Mouse (Mus musculus) embryonic facial prominence, embryonic 13.5 days (tissue): ENCODE results near the gene Ddx54. TPM values are rescaled to one million over a fixed set of nuclear protein-coding genes. Genes with fewer than 3 reads are reported as not detected.
A peak's percentile ranks its signal among the peaks of the same experiment; 100 is the strongest.

Experiments
- ATAC-seq: fragments of 200-750 bp; cut with Nextera tagmentation; 2 replicates; pipeline ENCODE4 v1.8.0; 2017; ENCODE audit warnings: low read depth; ENCODE audit not compliant: insufficient number of reproducible peaks, insufficient read depth, low FRiP score, low TSS enrichment
- H3K27ac ChIP-seq: fragments of 300-500 bp; sonication (generic); 2 replicates; pipeline ENCODE4 v1.5.1; 2015; ENCODE audit warnings: moderate library complexity, mild to moderate bottlenecking, inconsistent platforms
- H3K27me3 ChIP-seq: fragments of 300-500 bp; sonication (generic); 2 replicates; pipeline ENCODE4 v1.6.1; 2015; ENCODE audit warnings: mild to moderate bottlenecking, inconsistent platforms
- H3K36me3 ChIP-seq: fragments of 300-500 bp; sonication (generic); 2 replicates; pipeline ENCODE4 v1.6.1; 2015; ENCODE audit warnings: mild to moderate bottlenecking, inconsistent platforms
- H3K4me1 ChIP-seq: fragments of 300-500 bp; sonication (generic); 2 replicates; pipeline ENCODE4 v1.6.1; 2015; ENCODE audit warnings: inconsistent platforms
- H3K4me2 ChIP-seq: fragments of 300-500 bp; sonication (generic); 2 replicates; pipeline ENCODE4 v1.6.1; 2015; ENCODE audit warnings: moderate library complexity, mild to moderate bottlenecking, inconsistent platforms
- H3K4me3 ChIP-seq: fragments of 300-500 bp; sonication (generic); 2 replicates; pipeline ENCODE4 v1.5.1; 2015; ENCODE audit warnings: mild to moderate bottlenecking, inconsistent platforms
- H3K9ac ChIP-seq: fragments of 300-500 bp; sonication (generic); 2 replicates; pipeline ENCODE4 v1.6.1; 2015; ENCODE audit warnings: mild to moderate bottlenecking, inconsistent platforms
- H3K9me3 ChIP-seq: fragments of 300-500 bp; sonication (generic); 2 replicates; pipeline ENCODE4 v1.6.1; 2016; ENCODE audit warnings: inconsistent platforms
- WGBS: fragments of 180-500 bp; shearing (Covaris S2); methylation state at CpG from one replicate; pipeline ENCODE4 v1.1.7; 2015; ENCODE audit warnings: mixed read lengths; 5-methylcytosine and 5-hydroxymethylcytosine counted together
- polyA plus RNA-seq: library from polyadenylated mRNA; unstranded; fragments of >200 nt; fragmentation: Nextera tagmentation; extraction: Ambion mirVana; gene quantifications from 2 replicates; pipeline ENCODE4 v1.2.1, GENCODE M21; 2015

Ddx54 gene
- polyA plus RNA-seq, 1 experiment from 2014 or later = 45.6 TPM

GRCm38 (mm10) chr5:120584968-120585367 is 27.6 kb upstream of the Ddx54 start:
- peaks cover 38% of the 10 kb centered on the region for H3K36me3 ChIP-seq
- H3K4me2 ChIP-seq = no peak overlapping the region
- H3K9ac ChIP-seq = no peak overlapping the region
- no peak overlapping the region for H3K4me3 ChIP-seq
- H3K9me3 ChIP-seq = no peaks in the 10 kb centered on the region
- no peaks in the 10 kb centered on the region for H3K27me3 ChIP-seq
- H3K4me1 ChIP-seq = peaks cover 37% of the 10 kb centered on the region
- no peak overlapping the region for H3K27ac ChIP-seq
- WGBS = 42% methylated on average over 15 of the region's 15 CpGs
- ATAC-seq = no peak

DNA sequence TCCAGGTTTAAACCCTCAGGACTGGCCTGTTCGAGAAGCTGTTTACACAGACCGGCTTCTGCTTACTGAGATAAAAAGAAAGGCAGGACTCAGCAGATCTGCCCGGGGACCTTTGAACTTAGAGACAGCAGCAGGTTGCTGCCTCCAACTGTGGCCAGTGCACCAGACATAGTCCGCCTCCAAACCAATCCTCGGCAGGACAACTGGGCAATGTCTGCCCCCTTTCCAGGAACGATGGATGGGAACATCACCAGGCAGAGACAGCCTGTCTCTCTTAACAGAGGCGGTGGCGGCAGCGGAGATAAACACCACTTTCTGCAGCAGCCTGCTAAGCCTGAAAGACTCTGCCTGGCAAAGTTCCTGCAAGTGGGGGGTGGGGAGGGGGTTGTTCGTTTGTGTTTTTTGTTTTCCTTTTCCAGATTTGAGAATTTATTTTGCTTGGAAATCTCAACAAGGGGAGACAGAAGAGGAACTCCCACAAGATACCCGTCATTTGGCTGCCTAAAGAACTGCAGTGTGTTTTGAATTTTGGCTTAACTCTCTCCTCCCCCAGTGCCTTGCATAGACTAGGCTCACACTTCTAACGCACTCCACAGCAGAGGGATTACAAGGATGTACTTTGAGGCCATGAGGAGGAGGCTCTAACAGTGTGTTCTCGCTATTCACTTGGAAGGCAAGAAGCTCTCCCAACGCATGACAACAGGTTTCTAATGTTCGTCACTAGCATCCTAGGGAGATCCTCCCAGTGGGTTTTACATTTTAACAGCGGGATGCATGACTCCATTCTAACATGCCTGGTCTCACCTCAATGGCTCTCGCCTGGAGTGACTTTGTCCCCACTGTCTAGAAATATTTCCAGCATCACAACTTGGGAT is 25.6 kb upstream of the Ddx54 start:
- peaks cover 33% of the 10 kb centered on the region for H3K4me1 ChIP-seq
- H3K4me2 ChIP-seq = peak overlapping the region; percentile 98
- WGBS = 9% methylated on average over 17 of the region's 17 CpGs
- no peaks in the 10 kb centered on the region for H3K9me3 ChIP-seq
- no peaks in the 10 kb centered on the region for H3K27me3 ChIP-seq
- ATAC-seq = no peak
- peak overlapping the region; percentile 73 for H3K27ac ChIP-seq
- H3K36me3 ChIP-seq = peaks cover 25% of the 10 kb centered on the region
- peak overlapping the region; percentile 88 for H3K9ac ChIP-seq
- H3K4me3 ChIP-seq = peak overlapping the region; percentile 84

GRCm38 (mm10) chr5:120587616-120587926 is 25.0 kb upstream of the Ddx54 start:
- peak overlapping the region; percentile 84 for H3K4me3 ChIP-seq
- peaks cover 21% of the 10 kb centered on the region for H3K36me3 ChIP-seq
- no peaks in the 10 kb centered on the region for H3K27me3 ChIP-seq
- peak overlapping the region; percentile 73 for H3K27ac ChIP-seq
- ATAC-seq = no peak
- no peaks in the 10 kb centered on the region for H3K9me3 ChIP-seq
- H3K9ac ChIP-seq = peak overlapping the region; percentile 88
- H3K4me2 ChIP-seq = peak overlapping the region; percentile 98
- WGBS = 26% methylated on average over 9 of the region's 9 CpGs
- peaks cover 33% of the 10 kb centered on the region for H3K4me1 ChIP-seq

GRCm38 (mm10) chr5:120587940-120588568 is 24.5 kb upstream of the Ddx54 start:
- H3K27ac ChIP-seq = peak overlapping the region; percentile 73

DNA sequence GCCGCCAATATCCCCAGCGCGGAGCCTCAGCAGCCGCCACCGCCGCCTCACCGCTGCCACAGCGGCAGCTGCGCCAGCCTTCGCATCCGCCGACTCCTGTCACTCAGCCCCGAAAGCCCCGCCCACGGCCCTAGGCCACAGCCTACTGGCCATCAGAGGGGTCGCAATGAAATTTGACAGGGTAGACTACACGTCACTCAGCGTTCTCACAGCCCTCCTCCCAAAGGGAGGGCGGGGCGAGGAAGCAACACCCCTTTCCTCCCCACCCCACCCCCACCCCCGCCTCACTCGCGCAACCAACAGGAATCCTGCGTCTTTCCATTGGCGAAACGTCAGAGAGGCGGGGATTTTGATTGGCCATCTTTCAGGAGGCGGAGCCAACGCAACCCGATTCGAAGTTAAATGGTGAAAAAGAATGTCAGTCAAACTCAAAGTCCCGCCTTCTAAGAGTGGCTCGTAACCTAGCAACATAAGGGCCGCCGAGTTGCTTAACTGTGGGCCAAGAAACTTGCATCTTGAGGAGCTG is 23.9 kb upstream of the Ddx54 start, which contains the start of the genes Tpcn1 and Iqcd:
Gene Tpcn1, minus strand, starts transcription at position 105 of the 526 bp plus-strand sequence.
Gene Iqcd, plus strand, starts transcription at position 448 of the 526 bp plus-strand sequence.
- H3K27me3 ChIP-seq = no peaks in the 10 kb centered on the region
- WGBS = 0% methylated on average over 35 of the region's 35 CpGs
- peak; percentile 92 for ATAC-seq
- peak within 1 kb of the TSS; percentile 73 for H3K27ac ChIP-seq
- H3K4me3 ChIP-seq = peak within 1 kb of the TSS; percentile 84
- H3K36me3 ChIP-seq = peaks cover 12% of the 10 kb centered on the region
- peaks cover 33% of the 10 kb centered on the region for H3K4me1 ChIP-seq
- H3K9me3 ChIP-seq = no peaks in the 10 kb centered on the region
- H3K9ac ChIP-seq = peak within 1 kb of the TSS; percentile 88
- H3K4me2 ChIP-seq = peak within 1 kb of the TSS; percentile 98

More at GRCm38 (mm10) chr5:120587940-120588568, 24.5 kb upstream of the Ddx54 start:
- Histone ChIP-seq H3K4me3 (peak overlapping the region; percentile 84), H3K36me3 (peaks cover 18% of the 10 kb centered on the region), H3K27me3 (no peaks in the 10 kb centered on the region), H3K9me3 (no peaks in the 10 kb centered on the region), H3K4me2 (peak overlapping the region; percentile 98), H3K9ac (peak overlapping the region; percentile 88), H3K4me1 (peaks cover 33% of the 10 kb centered on the region)
- ATAC-seq = no peak
- WGBS = 1% methylated on average over 29 of the region's 29 CpGs

DNA sequence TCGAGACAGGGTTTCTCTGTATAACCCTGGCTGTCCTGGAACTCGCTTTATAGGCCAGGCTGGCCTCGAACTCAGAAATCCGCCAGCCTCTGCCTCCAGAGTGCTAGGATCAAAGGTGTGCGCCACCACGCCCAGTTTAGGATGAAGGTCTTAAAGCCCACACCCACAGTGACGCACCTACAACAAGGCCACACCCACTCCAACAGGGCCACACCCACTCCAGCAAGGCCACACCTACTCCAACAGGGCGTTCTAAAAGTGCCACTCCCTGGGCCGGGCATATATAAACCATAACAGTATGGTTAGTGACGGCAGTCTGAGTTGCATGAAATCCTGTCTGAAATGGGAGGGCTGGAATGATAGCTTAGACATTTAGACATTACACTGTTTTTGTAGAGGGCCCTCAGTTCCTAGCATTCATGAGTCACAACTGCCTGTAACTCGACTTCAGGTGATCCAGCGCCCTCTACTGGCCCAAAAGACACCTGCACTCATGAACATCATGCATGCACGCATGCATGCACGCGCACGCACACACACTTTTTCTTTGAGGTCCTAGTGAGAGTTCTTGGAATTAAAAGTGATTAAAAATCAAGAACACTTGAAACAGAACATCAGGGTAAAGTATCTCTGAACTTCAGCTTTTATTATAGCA is 22.1 kb upstream of the Ddx54 start:
- Histone ChIP-seq H3K36me3 (no peaks in the 10 kb centered on the region), H3K27ac (no peak overlapping the region), H3K4me2 (no peak overlapping the region), H3K27me3 (no peaks in the 10 kb centered on the region), H3K9ac (no peak overlapping the region), H3K4me3 (no peak overlapping the region), H3K4me1 (peaks cover 27% of the 10 kb centered on the region), H3K9me3 (no peaks in the 10 kb centered on the region)
- ATAC-seq = no peak
- WGBS = 74% methylated on average over 16 of the region's 16 CpGs

- no peaks in the 10 kb centered on the region for H3K27me3 ChIP-seq
- H3K4me2 ChIP-seq = no peak overlapping the region
- no peak overlapping the region for H3K9ac ChIP-seq
- H3K4me3 ChIP-seq = no peak overlapping the region
- H3K27ac ChIP-seq = no peak overlapping the region
- no peak for ATAC-seq
- H3K9me3 ChIP-seq = no peaks in the 10 kb centered on the region
- peaks cover 15% of the 10 kb centered on the region for H3K4me1 ChIP-seq
- no peaks in the 10 kb centered on the region for H3K36me3 ChIP-seq
- WGBS = 67% methylated on average over 7 of the region's 7 CpGs
Measured at GRCm38 (mm10) chr5:120592141-120592540, 20.4 kb upstream of the Ddx54 start.

- Histone ChIP-seq H3K36me3 (no peaks in the 10 kb centered on the region), H3K9ac (no peak overlapping the region), H3K4me3 (no peak overlapping the region), H3K4me1 (no peaks in the 10 kb centered on the region), H3K4me2 (no peak overlapping the region), H3K27me3 (no peaks in the 10 kb centered on the region), H3K27ac (no peak overlapping the region), H3K9me3 (no peaks in the 10 kb centered on the region)
- no peak for ATAC-seq
- 87% methylated on average over 6 of the region's 6 CpGs for WGBS
Measured at GRCm38 (mm10) chr5:120594485-120594884, 18.1 kb upstream of the Ddx54 start.

DNA sequence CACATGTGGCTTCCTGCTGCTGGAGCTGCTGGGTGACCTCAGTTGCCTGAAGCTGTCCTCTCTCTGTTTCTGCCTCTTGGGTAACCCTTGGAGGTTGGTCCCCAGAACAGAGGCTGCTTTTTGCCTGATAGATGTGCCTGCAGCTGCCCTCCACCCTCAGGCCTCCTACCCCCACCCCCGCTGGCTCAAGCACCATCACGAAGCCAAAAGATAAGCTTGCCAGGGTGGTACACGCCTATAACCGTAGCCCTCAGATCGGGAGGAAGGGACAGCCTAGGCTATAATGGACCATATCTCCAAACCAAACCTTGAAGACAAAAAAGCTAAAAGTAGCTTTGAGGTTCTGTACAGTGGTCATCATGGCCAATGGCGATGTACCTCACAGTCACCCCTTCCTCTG is 12.9 kb upstream of the Ddx54 start:
- no peak overlapping the region for H3K4me3 ChIP-seq
- WGBS = 85% methylated on average over 6 of the region's 6 CpGs
- H3K36me3 ChIP-seq = no peaks in the 10 kb centered on the region
- H3K9ac ChIP-seq = no peak overlapping the region
- H3K4me2 ChIP-seq = no peak overlapping the region
- no peaks in the 10 kb centered on the region for H3K4me1 ChIP-seq
- no peaks in the 10 kb centered on the region for H3K9me3 ChIP-seq
- no peak overlapping the region for H3K27ac ChIP-seq
- no peaks in the 10 kb centered on the region for H3K27me3 ChIP-seq
- ATAC-seq = no peak

- H3K4me3 ChIP-seq = no peak overlapping the region
Measured at GRCm38 (mm10) chr5:120600946-120601668, 11.4 kb upstream of the Ddx54 start.

GRCm38 (mm10) chr5:120602210-120602609 is 10.3 kb upstream of the Ddx54 start:
- no peak overlapping the region for H3K27ac ChIP-seq
- no peak overlapping the region for H3K4me3 ChIP-seq
- no peaks in the 10 kb centered on the region for H3K27me3 ChIP-seq
- WGBS = 92% methylated on average over 12 of the region's 12 CpGs
- H3K36me3 ChIP-seq = 0 out of 2 replicates have a peak, but pooled peaks cover under 1% of the 10 kb centered on the region
- H3K9me3 ChIP-seq = no peaks in the 10 kb centered on the region
- no peak overlapping the region for H3K4me2 ChIP-seq
- no peak for ATAC-seq
- H3K4me1 ChIP-seq = peaks cover 4% of the 10 kb centered on the region; the same call in 1 of the 2 replicates
- H3K9ac ChIP-seq = no peak overlapping the region

More at GRCm38 (mm10) chr5:120600946-120601668, 11.4 kb upstream of the Ddx54 start:
- Histone ChIP-seq H3K4me1 (peaks cover 4% of the 10 kb centered on the region; the same call in 1 of the 2 replicates), H3K27me3 (no peaks in the 10 kb centered on the region), H3K9ac (no peak overlapping the region), H3K36me3 (no peaks in the 10 kb centered on the region), H3K4me2 (no peak overlapping the region), H3K27ac (no peak overlapping the region), H3K9me3 (no peaks in the 10 kb centered on the region)
- 60% methylated on average over 11 of the region's 11 CpGs for WGBS
- no peak for ATAC-seq
